Mouse (Mus musculus): ENCODE results near the gene Tmem190. TPM values are rescaled to one million over a fixed set of nuclear protein-coding genes. Genes with fewer than 3 reads are reported as not detected.

The Tmem190 gene
- polyA plus RNA-seq, 1 experiment from 2014 or later = 0.67 TPM

- no peak for DNase-seq (ENCODE audit: low read depth, low spot score)
- ChIA-PET CTCF (interaction anchor here (1.5 kb wide), 1 partner anchor 35 kb away, joined by 3 read pairs; no protein-coding TSS in a partner anchor), POLR2A (no interaction called here)
- no peak for TF ChIP-seq CTCF (IDR thresholded peaks at IDR 0.05)
- in situ Hi-C loops (cut with MboI; ENCODE audit: low pct_unique_long_range_greater_than_20kb) = no loop called here
- no peak for ATAC-seq
- no peaks in the 10 kb centered on the region for H3K27me3 ChIP-seq
These were observed 36.3 kb upstream of the Tmem190 start for GRCm38 (mm10) chr7:4746326-4746980.

DNA sequence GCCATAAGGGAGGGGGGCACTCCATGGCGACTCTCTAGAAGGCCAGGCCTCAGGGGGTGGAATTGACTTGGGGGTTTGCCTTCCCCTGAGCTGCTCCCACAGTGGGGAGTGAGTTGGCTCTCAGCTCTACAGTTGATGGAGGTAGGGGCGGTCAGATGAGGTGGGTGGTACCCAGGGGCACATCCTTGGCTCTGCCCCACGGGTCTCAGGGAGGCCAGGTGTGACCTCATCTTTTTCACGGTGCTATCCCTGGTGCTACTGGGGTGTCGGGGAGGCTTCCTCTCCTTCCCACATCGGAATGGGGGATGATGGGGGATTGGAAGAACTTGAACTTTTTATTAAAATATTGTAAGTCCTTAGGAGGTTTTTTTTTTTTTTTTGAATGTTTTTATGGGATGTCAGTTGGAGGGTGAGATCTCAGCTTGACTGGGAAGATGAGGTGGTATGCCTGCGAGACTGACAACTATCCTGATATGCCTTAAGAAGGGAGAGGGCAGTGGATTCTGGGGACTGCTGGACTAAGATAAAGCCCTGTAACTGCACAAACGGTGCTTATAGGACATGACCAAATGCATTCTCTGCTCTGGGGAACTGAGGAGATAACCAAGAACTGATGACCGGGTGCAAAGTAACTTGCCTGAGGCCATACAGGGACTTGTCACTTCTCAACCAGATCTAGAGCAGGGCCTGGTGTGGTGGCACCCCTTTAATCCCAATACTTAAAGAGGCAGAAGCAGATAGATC lies 35.4 kb upstream of the Tmem190 start:
- CTCF ChIA-PET = no interaction called here
- ATAC-seq (no peak), DNase-seq (ENCODE audit: low read depth, low spot score) (no peak)
- POLR2A ChIA-PET = no interaction called here
- no peaks in the 10 kb centered on the region for H3K27me3 ChIP-seq
- in situ Hi-C loops (cut with MboI; ENCODE audit: low pct_unique_long_range_greater_than_20kb) = no loop called here
- no peak for TF ChIP-seq CTCF (IDR thresholded peaks at IDR 0.05)

DNA sequence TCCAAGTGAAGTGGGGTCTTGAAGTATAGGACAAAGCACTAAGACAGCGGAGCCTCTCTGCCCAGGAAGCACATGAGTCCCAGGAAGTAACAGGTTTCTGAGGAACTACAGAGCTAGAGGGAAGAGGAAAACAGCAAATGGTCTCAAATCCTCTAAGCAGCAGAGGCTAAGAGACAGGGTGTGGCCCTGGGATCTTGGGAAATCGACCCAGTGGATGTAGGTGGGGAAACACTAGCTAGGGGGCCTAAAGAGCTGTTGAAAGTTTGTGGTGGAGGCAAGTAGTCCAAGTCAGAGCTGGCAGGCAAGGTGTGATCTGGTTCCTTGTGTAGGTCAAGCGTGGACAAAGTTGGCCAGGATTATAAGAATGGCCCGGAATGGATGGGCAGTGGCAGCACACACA lies 34.4 kb upstream of the Tmem190 start:
- no peak for TF ChIP-seq CTCF (IDR thresholded peaks at IDR 0.05)
- H3K27me3 ChIP-seq = no peaks in the 10 kb centered on the region
- DNase-seq (ENCODE audit: low read depth, low spot score) (no peak), ATAC-seq (no peak)
- ChIA-PET CTCF (no interaction called here), POLR2A (interaction anchor here (1.0 to 1.2 kb wide), 2 partner anchors 28 to 41 kb away, joined by 3 to 4 read pairs; partner anchors contain the start of gene Tmem238)
- in situ Hi-C loops (cut with MboI; ENCODE audit: low pct_unique_long_range_greater_than_20kb) = no loop called here

DNA sequence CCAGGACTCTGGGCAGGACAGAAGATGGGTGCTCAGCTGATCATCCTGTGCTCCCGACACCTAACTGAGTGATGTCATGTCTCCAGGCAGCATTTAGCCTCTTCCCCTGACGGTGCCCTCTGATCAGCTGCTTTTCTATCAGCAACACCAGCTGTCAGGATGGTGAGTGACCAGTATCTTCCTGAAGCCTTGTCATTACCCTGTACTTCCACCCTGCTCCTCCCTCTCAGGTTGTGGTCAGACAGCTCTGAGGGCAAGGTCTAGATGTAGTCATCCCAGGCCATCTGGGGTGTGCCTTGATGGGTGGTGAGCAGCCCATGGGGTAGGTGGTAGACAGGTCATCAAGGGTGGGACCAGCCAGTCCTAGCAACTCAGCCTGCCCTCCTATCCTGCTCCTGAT lies 33.6 kb upstream of the Tmem190 start:
- DNase-seq (ENCODE audit: low read depth, low spot score) (no peak), ATAC-seq (no peak)
- ChIA-PET POLR2A (interaction anchor here (1.0 to 1.2 kb wide), 2 partner anchors 27 to 40 kb away, joined by 3 to 4 read pairs; partner anchors contain the start of gene Tmem238), CTCF (no interaction called here)
- no peaks in the 10 kb centered on the region for H3K27me3 ChIP-seq
- TF ChIP-seq CTCF (IDR thresholded peaks at IDR 0.05) = no peak
- in situ Hi-C loops (cut with MboI; ENCODE audit: low pct_unique_long_range_greater_than_20kb) = no loop called here

DNA sequence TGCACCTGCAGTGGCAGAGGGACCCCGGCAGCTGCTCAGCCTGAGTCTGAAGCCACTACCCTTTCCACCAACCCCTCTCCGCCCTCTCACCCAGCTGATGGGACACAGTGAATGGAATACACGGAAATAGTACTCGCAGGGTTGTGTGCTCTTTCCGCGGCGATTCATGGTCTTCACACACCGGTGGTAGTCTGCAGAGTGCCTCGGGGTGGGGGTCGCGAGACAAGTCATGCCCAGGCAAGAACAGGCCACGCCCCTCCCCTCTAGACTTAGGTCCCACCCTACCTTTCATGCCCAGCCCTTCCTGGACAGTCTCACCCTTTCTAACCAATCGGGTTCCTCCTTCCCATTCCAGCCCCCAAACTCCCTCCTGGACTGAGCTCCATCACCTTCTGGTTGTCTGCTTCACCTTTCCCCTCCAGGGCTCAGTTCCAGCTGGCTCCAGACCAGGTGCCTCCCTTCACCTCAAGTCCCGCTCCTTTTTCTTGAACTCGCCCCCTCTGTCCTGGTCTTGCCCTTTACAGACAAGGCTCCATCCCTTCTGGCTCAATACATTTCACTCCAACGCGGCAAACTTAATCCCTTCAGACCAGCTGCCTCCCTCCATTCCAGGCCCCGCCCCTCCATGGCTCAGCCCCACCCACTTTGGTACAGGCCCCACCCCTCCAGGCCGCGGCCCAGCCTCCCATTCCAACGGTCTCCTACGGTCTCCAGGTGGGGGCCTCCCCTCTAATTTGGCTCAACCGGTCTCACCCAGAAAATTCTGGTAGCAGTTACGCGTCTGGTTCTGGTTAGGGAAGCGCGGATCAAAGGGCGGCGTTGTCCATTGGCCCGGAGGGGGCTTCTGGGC lies 30.5 kb upstream of the Tmem190 start:
- ATAC-seq = no peak
- DNase-seq (ENCODE audit: low read depth, low spot score) = no peak
- POLR2A ChIA-PET = interaction anchor here (0.6 to 1.2 kb wide), 2 partner anchors 11 to 25 kb away, joined by 3 to 4 read pairs; no protein-coding TSS in a partner anchor
- in situ Hi-C loops (cut with MboI; ENCODE audit: low pct_unique_long_range_greater_than_20kb) = no loop called here
- no peak for TF ChIP-seq CTCF (IDR thresholded peaks at IDR 0.05)
- no peaks in the 10 kb centered on the region for H3K27me3 ChIP-seq
- CTCF ChIA-PET = no interaction called here

- CTCF ChIA-PET = no interaction called here
- in situ Hi-C loops (cut with MboI; ENCODE audit: low pct_unique_long_range_greater_than_20kb) = no loop called here
- no peaks in the 10 kb centered on the region for H3K27me3 ChIP-seq
- POLR2A ChIA-PET = interaction anchor here (0.6 to 1.4 kb wide), 4 partner anchors 10 to 26 kb away, joined by 3 to 4 read pairs (median 3); no protein-coding TSS in a partner anchor
- no peak for DNase-seq (ENCODE audit: low read depth, low spot score)
- no peak for ATAC-seq
- no peak for TF ChIP-seq CTCF (IDR thresholded peaks at IDR 0.05)
These were observed 29.7 kb upstream of the Tmem190 start, which contains the start of gene Cox6b2 for GRCm38 (mm10) chr7:4752821-4753570. Cox6b2 (minus strand) TSS chr7:4753094.

- DNase-seq (ENCODE audit: low read depth, low spot score) (no peak), ATAC-seq (no peak)
- no peak for TF ChIP-seq CTCF (IDR thresholded peaks at IDR 0.05)
- in situ Hi-C loops (cut with MboI; ENCODE audit: low pct_unique_long_range_greater_than_20kb) = no loop called here
- ChIA-PET POLR2A (no interaction called here), CTCF (no interaction called here)
- no peaks in the 10 kb centered on the region for H3K27me3 ChIP-seq
These were observed 23.1 kb upstream of the Tmem190 start for GRCm38 (mm10) chr7:4759670-4760069.

- in situ Hi-C loops (cut with MboI; ENCODE audit: low pct_unique_long_range_greater_than_20kb) = no loop called here
- ATAC-seq (no peak), DNase-seq (ENCODE audit: low read depth, low spot score) (no peak)
- POLR2A ChIA-PET = interaction anchor here (0.6 to 1.0 kb wide), 2 partner anchors 31 to 254 kb away, joined by 3 to 4 read pairs; no protein-coding TSS in a partner anchor
- H3K27me3 ChIP-seq = peaks cover 6% of the 10 kb centered on the region
- CTCF ChIA-PET = interaction anchor here (1.2 kb wide), 2 partner anchors 14 to 25 kb away, joined by 3 to 6 read pairs; partner anchors contain the start of gene Tmem238
- TF ChIP-seq CTCF (IDR thresholded peaks at IDR 0.05) = no peak
These were observed 17.6 kb upstream of the Tmem190 start for GRCm38 (mm10) chr7:4764946-4765710.

DNA sequence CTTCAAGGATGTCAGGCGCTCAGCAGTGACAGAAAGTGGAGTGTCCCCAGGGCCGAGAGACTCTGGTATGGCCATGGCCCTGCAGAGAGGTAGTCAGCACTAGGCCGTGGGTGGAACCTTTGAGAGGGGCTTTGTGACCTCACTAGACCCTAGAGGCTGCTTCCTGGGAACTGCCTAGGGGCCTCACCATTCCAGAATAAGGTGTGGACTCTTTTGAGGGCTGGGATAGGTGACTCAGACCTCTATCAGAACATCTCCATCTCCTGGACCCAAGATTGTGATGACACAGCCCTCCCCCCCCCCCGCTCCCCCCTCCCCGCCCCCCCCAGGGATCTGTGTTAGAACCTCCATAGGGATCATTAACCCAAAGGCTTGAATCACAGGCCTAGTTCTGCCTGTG lies 11.5 kb upstream of the Tmem190 start, which contains the start of gene Fam71e2:
Gene Fam71e2 (minus strand): TSS at position 101 of the 400 bp plus-strand sequence.
- no peak for TF ChIP-seq CTCF (IDR thresholded peaks at IDR 0.05)
- in situ Hi-C loops (cut with MboI; ENCODE audit: low pct_unique_long_range_greater_than_20kb) = no loop called here
- ChIA-PET CTCF (no interaction called here), POLR2A (no interaction called here)
- H3K27me3 ChIP-seq = peaks cover under 1% of the 10 kb centered on the region
- no peak for ATAC-seq
- no peak for DNase-seq (ENCODE audit: low read depth, low spot score)
